Mouse (Mus musculus) effector memory CD4-positive, alpha-beta T cell, adult 5 months (primary cell): ENCODE data around the gene 1700020D05Rik. TPM values are rescaled to one million over a fixed set of nuclear protein-coding genes. Genes with fewer than 3 reads are reported as not detected.

ENCODE experiments used
- polyA plus RNA-seq: library from polyadenylated mRNA; unstranded; fragments of 100-300 nt; shearing (Covaris generic); gene quantifications from one replicate; pipeline ENCODE4 v1.2.1, GENCODE M21; 2017

1700020D05Rik gene
- not detected for polyA plus RNA-seq

GRCm38 (mm10) chr19:5503687-5504086, at the start of gene 1700020D05Rik:
Gene 1700020D05Rik (minus strand): TSS chr19:5503787.

GRCm38 (mm10) chr19:5510031-5511026, 6.7 kb upstream of the 1700020D05Rik start, which contains the start of gene Snx32:
Gene Snx32 (minus strand): TSS chr19:5510538.

GRCm38 (mm10) chr19:5490313-5490897, 13.2 kb downstream of the 1700020D05Rik start, which contains the start of gene Cfl1:
Gene Cfl1 (plus strand): TSS chr19:5490455.

GRCm38 (mm10) chr19:5487768-5488550, 15.6 kb downstream of the 1700020D05Rik start, which contains the start of gene Mus81:
Gene Mus81 (minus strand): TSS chr19:5488402.

GRCm38 (mm10) chr19:5473720-5474119, 29.9 kb downstream of the 1700020D05Rik start, which contains the start of gene Efemp2:
Gene Efemp2 (plus strand): TSS chr19:5473954.

GRCm38 (mm10) chr19:5468374-5468773, 35.2 kb downstream of the 1700020D05Rik start, which contains the start of gene Ctsw:
Gene Ctsw (minus strand): TSS chr19:5468507.

GRCm38 (mm10) chr19:5460465-5460911, 43.1 kb downstream of the 1700020D05Rik start, which contains the start of gene Fibp:
Gene Fibp (plus strand): TSS chr19:5460615.

GRCm38 (mm10) chr19:5457746-5458442, 45.7 kb downstream of the 1700020D05Rik start, which contains the start of gene Ccdc85b:
Gene Ccdc85b (minus strand): TSS chr19:5457894.

Other genes starting within 250 kb of the 1700020D05Rik start
- 95.2 TPM for gene Pacs1, start 230.7 kb downstream of the 1700020D05Rik start, polyA plus RNA-seq
- gene Sf3b2, start 208.3 kb downstream of the 1700020D05Rik start, polyA plus RNA-seq = 294 TPM
- not detected for gene Gal3st3, start 205.5 kb downstream of the 1700020D05Rik start, polyA plus RNA-seq
- gene Catsper1, start 168.0 kb downstream of the 1700020D05Rik start, polyA plus RNA-seq = not detected
- 0.65 TPM for gene Cst6, start 154.2 kb downstream of the 1700020D05Rik start, polyA plus RNA-seq
- gene Eif1ad, start 137.0 kb downstream of the 1700020D05Rik start, polyA plus RNA-seq = 35.1 TPM
- 156 TPM for gene Banf1, start 136.6 kb downstream of the 1700020D05Rik start, polyA plus RNA-seq
- gene Sart1, start 115.1 kb downstream of the 1700020D05Rik start, polyA plus RNA-seq = 218 TPM
- not detected for gene Tsga10ip, start 101.3 kb downstream of the 1700020D05Rik start, polyA plus RNA-seq
- 175 TPM for gene Drap1, start 78.8 kb downstream of the 1700020D05Rik start, polyA plus RNA-seq
- gene AI837181, start 78.6 kb downstream of the 1700020D05Rik start, polyA plus RNA-seq = 24.5 TPM
- gene Fosl1, start 56.2 kb downstream of the 1700020D05Rik start, polyA plus RNA-seq = 0.77 TPM
- gene Ccdc85b, start 45.9 kb downstream of the 1700020D05Rik start, polyA plus RNA-seq = 4.4 TPM
- 68.1 TPM for gene Fibp, start 43.2 kb downstream of the 1700020D05Rik start, polyA plus RNA-seq
- 191 TPM for gene Ctsw, start 35.3 kb downstream of the 1700020D05Rik start, polyA plus RNA-seq
- 0.86 TPM for gene Efemp2, start 29.8 kb downstream of the 1700020D05Rik start, polyA plus RNA-seq
- 24.6 TPM for gene Mus81, start 15.4 kb downstream of the 1700020D05Rik start, polyA plus RNA-seq
- gene Cfl1, start 13.3 kb downstream of the 1700020D05Rik start, polyA plus RNA-seq = 2,701 TPM
- 3.8 TPM for gene Snx32, start 6.8 kb upstream of the 1700020D05Rik start, polyA plus RNA-seq
- gene Ovol1, start 56.9 kb upstream of the 1700020D05Rik start, polyA plus RNA-seq = not detected
- 8.2 TPM for gene Ap5b1, start 64.2 kb upstream of the 1700020D05Rik start, polyA plus RNA-seq
- gene Rnaseh2c, start 98.1 kb upstream of the 1700020D05Rik start, polyA plus RNA-seq = 84.3 TPM
- 66.5 TPM for gene Kat5, start 106.5 kb upstream of the 1700020D05Rik start, polyA plus RNA-seq
- gene Rela, start 133.7 kb upstream of the 1700020D05Rik start, polyA plus RNA-seq = 279 TPM
- 174 TPM for gene Sipa1, start 159.9 kb upstream of the 1700020D05Rik start, polyA plus RNA-seq
- gene Map3k11, start 185.0 kb upstream of the 1700020D05Rik start, polyA plus RNA-seq = 58.1 TPM
- 45.2 TPM for gene Pcnx3, start 185.1 kb upstream of the 1700020D05Rik start, polyA plus RNA-seq
- gene Kcnk7, start 200.6 kb upstream of the 1700020D05Rik start, polyA plus RNA-seq = 2.7 TPM
- 44.6 TPM for gene Ehbp1l1, start 222.5 kb upstream of the 1700020D05Rik start, polyA plus RNA-seq
- 73.6 TPM for gene Fam89b, start 225.9 kb upstream of the 1700020D05Rik start, polyA plus RNA-seq
- 0.65 TPM for gene Ltbp3, start 237.1 kb upstream of the 1700020D05Rik start, polyA plus RNA-seq